Mouse (Mus musculus) fat pad, adult 2 months (tissue): ENCODE measurements around the gene Vasn.
"Not testable (repeated sequence)": the region's sequence is repeated elsewhere in the genome, so short reads cannot be mapped to it uniquely, and the experiment has no call there.

ENCODE experiments used
- DNase-seq: peaks from one replicate; pipeline ENCODE4 v3.0.0-alpha.2; 2011; ENCODE audit warnings: low read depth, low spot score; ENCODE audit errors: extremely low read depth

Vasn gene

DNA sequence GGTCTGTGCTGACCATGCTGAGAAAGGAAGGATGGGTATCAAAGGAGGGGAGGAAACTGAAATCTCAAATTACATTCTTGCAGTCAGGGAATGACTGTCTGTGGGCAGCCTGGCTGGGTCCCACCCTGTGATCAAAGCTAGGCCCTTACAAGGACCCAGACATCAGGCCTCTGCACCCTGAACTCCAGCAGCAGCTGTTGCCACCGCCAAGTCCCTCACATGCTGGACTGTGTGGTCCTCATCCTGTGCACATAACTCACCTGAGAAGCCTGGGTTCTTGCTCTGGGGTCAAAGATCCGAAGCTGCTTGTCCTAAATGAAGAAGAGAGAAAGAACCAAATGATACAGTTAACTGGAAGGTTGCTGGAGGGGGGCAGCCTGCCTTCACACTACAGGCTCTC is 21.9 kb downstream of the Vasn start:
- DNase-seq, result no peak

DNA sequence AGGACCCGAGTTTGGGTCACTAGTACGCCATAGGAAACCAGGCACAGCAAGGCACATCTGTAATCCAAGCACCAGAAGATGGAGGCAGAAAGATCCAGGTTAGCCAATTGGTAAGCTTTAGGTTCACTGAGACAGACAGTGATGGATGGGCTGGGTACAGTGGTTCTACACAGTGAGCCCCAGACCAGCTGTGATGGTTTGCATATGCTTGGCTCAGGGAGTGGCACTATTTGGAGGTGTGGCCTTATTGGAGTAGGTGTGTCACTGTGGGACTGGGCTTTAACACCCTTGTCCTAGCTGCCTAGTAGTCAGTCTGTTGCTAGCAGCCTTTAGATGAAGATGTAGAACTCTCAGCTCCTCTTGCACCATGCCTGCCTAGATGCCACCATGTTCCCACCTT is 24.1 kb downstream of the Vasn start:
- no peak for DNase-seq

DNA sequence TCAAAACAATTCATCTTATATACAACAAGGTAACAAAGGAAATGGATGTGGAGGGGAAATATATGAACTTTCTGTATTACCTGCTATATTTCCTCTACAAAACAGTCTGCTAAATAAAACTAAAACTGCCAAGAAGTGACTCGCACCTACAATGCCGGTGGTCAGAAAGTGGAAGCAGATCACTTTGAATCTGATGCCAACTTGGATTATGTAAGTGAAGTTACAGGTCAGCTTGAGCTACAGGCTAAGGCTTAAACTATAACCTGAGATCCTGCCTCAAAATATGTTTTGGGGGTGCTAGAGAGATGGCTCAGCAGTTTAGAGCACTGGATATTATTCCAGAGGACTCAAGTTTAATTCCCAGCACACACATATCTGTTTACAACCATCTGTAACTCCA is 26.0 kb downstream of the Vasn start:
- DNase-seq, result no peak

DNA sequence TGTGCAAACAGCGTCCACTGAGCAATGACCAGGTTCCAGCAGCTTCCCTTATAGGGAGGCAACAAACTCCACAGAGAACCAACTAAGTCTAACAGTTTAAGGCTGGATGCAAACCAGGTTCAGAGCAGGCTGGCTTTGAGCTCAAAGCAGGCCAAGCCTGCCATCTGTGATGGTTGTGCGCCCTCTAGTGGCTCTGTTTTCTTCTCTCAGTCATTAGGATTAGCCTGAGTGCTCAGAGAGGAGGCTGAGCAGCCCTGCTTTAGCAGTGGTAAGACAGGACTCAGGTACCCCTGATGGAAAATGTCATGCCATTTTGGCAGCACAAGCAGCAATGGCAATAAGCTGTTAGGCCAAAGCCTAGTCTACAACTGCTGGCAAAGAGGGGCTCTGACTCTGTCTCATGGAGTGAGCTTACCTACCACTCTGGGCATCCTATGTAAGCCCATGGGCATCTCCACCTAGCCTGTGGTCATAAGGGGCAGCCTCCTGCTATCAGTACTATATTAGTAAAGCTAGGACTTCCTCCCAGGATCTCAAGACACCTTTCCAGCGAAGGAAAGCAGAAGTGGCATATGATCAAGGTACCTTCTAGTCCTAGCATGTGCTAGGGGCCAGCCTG is 27.6 kb downstream of the Vasn start:
- no peak for DNase-seq

DNA sequence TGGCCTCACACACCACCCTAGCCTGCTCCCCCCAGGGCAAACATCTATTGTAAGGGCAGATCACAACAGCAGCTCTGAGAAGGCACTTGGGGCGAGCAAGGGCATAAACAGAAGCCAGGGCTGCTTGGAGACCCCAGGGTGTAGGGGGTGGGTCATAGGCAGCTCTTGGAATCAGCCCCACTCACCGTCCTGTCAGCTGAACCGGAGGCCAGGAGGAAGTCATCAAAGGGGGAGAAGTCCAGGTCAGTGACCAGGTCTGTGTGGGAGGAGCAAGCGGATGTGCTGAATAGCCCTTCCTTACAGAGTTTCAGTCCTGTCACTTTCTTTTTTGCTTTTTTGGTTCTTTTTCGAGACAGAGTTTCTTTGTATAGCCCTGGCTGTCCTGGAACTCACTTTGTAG is 30.6 kb downstream of the Vasn start:
- no peak for DNase-seq

DNA sequence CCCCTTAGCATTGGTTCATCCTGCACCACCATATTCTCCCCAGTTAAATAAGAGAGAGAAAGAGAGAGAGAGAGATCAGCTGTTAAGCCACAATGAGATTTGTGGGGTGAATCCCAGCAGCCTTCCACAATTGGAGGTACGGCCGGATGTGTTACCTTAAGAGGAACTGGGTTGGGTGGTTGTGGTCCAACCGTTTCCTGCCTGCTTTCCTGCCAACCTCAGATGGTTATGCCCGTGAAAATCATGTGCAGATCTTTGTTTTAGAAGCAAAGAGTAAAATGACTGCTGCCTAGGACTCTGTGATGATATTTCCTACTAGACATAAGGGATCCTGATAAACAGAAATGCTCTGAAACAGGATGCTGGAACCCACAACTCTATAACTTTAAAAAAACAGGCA is 34.4 kb downstream of the Vasn start:
- DNase-seq, result no peak

DNA sequence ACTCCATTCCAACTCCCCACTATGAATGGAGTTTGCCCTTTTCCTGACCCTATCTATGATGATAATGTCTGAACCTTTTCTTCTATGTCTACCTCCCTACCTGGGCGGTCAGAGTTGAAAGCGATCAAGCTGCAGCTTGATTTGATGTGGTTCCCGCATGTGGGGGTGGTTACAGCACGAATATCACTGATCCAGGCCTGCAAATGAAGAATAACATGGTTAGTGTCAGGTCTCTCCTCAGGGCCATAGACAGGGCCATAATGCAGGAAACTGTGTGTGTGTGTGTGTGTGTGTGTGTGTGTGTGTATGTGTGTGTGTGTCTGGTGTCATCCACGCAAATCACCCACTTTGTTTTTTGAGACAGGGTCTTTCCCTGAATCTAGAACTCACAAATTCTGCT is 37.1 kb downstream of the Vasn start:
- no peak for DNase-seq

DNA sequence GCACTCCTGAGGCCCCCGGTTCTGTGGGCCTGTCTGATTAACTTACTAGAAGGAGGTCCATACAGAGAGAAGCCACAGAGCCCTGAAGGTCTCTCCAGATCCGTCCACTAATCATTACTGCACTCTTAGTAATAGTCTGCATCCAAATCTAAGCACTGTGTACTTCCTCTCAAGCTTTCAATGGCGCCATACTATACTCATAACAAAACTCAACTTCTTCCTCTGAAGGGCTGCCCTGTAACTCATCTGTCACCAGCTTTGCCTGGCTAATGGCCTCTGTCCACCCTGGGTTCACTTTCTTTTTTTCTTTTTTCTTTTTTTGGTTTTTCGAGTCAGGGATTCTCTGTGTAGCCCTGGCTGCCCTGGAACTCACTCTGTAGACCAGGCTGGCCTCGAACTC is 38.3 kb downstream of the Vasn start:
- DNase-seq, result no peak

DNA sequence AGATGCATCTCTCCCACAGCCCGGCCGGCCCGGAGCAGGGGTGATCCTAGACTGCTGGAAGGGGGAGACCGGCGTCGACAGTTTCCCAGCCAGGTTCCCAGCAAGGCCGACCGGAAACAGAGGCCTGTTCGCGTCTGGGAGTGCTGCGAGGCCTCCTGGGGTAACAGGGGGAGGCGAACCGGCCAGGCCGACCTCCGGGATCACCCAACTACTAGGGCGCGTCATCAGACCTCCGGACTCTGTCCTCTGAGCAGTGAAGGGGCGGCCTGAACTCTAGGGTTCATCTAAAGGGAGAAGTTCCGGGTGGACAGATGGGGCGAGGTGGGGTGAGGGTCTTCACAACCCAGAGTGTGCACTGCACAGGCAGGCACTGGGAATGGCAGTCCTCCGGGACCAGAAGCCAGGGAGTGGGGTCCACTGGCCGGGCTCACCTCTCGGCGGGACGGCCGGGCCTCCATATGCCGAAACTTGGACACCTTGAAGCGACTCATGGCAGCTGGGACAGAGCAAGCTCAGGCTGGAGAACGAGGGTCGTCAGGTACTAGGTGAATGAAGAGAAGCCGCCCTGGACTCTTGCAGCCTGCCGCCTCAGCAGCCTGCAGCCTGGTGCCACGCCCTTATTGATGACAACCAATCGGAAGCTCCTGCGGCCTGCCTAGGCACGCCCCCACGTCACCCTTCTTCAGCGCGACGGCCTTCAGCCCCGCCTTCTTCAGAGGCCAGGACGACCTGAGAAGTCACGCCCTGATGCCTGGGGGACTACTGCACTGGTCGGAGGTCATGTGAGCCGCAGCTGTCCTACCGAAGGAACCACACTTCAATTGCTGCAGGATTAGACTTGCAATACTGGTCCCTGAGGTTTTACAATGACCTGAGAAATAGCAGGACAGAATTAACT is 39.6 kb downstream of the Vasn start, which contains the start of gene Coro7:
TSS of gene Coro7 (minus strand) at position 657 of the 898 bp plus-strand sequence.
- DNase-seq, result peak; percentile 91

DNA sequence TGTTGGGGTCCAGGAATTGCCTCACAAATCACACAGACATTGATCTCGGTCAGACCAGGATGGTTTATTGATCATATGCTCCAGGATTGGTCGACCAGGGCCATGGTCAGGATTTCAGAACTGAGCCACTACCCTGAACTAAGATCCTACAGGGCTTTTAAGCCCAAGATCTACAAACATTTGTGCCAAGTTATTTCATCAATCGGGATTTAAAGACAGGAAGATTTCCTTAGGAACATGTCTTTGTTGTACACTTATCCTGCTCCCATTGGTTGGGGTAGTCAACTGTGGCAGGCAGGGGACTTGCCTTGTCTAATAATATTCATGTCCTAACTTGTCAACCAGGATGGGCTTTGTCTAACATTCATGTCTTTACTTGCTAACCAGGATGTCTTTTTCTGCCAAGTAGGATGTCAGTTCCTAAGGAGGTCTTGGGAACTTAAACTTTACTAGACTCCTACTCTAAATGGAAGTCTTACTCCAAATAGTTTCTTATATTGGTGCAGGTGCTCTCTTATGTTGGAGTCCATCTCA is 41.2 kb downstream of the Vasn start:
- peak; percentile 61 for DNase-seq

DNA sequence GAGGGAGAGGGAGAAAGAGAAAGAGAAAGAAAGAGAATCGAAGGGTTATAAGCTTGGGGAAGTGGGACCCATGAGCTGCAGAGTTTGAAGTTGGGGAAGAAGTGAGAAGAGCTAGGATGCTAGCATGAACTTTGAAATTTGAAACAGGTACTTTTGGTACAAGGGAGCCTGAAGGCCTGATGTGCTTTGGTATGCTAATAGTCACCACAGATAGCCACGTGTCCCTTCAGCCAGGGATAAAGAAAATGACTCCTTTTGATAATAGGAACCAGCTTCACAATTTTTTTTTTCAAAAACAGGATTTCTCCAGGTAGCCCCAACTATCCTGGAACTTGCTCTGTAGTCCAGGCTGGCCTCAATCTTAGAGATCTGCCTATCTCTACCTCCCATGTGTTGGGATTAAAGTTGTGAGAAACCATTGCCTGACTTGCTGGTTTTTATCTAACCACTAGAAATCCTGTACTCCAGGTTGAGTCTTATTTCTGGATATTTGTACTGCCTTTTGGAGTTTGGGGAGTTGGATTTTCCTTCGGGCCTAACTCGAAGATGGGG is 43.0 kb downstream of the Vasn start:
- DNase-seq, result no peak

DNA sequence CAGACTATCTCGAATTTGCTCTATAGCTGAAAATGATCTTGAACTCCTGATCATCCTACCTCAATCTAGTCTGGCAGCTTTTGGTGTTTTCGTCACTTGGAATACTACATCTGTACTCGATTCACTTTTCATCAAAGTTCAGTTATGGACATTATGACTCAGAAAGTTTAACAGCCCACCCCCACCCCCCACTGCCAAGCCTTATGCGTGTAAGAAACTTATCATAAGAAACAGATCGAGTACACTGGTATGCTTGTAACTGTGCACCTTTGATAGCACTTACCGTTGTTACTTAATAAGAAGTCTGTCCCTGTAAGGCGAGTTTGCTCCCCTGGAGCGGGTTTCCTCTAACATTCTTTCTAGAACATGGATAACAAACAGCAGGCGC is 43.4 kb downstream of the Vasn start:
- DNase-seq, result no peak

DNA sequence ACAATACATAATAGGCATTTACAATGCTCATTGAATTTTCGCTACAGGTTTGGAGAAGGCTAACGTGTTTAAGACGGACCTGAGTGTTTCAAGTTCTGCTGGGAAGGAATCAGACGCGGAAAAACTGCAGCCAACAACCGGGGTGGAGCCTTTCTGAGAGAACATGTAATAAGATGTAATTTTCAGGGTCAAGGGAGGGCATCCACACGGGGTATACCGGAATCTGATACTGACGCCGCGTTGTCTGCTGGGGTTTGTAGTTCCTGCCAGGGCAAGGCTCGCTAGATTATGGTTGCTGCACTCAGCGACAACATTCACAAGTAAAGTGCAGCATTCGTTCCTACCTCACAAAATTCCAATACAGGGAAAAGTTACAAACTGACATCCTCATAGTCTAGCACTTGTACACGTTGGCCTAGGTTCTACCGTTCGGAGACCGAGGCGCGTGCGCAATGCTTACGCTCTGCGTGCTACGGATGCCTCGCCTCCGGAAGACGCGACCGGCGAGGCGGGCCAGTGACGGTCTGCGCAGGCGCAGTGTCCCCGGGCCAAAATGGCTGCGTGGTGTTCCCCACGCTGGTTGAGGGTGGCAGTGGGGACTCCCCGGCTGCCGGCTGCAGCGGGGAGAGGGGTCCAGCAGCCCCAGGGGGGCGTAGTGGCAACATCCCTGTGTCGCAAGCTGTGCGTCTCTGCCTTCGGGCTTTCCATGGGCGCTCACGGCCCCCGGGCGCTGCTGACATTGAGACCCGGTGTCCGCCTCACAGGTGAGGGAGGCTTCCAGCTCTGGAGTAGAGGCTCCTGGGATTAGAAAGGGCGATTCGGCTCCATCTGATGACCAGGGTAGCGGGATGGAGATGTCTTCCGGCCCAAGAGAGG is 44.1 kb downstream of the Vasn start:
- peak; percentile 65 for DNase-seq

DNA sequence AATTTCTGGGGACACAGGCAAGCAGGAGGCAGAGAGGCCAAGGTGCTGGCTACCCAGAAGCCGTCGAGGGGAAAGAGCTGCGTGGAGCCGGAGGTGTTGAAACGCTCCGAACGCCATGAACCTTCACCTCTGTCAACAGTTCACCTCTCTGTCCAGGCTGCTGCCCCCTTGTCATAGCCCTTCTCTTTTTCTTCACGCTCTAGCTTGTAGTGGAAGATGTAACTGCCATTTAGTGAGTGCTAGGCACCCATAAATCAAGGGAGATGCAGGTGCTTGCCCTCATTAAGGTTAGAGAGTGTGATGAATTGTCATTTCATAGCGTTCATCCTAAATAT is 44.7 kb downstream of the Vasn start:
- no peak for DNase-seq

DNA sequence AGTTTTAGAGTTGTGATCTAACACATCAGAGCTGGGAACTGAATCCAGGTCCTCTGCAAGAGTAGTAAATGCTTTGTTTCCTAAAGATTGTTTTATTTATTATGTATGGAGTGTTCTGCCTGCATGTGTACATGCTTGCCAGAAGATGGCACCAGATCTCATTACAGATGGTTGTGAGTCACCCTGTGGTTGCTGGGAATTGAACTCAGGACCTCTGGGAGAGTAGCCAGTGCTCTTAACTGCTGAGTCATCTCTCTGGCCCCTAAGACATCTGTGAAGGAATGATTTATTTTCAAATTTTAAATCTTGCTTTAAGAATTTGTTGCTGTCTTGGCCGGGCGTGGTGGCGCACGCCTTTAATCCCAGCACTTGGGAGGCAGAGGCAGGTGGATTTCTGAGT is 49.6 kb downstream of the Vasn start:
- not testable (repeated sequence) for DNase-seq
